Mouse (Mus musculus) layer of hippocampus, adult 9-11 months (tissue): ENCODE data around the gene Fbxl12.
A peak's percentile ranks its signal among the peaks of the same experiment; 100 is the strongest.
"Not testable (repeated sequence)": the region's sequence is repeated elsewhere in the genome, so short reads cannot be mapped to it uniquely, and the experiment has no call there.

ENCODE experiments used
- DNase-seq: peaks from one replicate; pipeline ENCODE4 v3.0.0; 2022

The Fbxl12 gene

DNA sequence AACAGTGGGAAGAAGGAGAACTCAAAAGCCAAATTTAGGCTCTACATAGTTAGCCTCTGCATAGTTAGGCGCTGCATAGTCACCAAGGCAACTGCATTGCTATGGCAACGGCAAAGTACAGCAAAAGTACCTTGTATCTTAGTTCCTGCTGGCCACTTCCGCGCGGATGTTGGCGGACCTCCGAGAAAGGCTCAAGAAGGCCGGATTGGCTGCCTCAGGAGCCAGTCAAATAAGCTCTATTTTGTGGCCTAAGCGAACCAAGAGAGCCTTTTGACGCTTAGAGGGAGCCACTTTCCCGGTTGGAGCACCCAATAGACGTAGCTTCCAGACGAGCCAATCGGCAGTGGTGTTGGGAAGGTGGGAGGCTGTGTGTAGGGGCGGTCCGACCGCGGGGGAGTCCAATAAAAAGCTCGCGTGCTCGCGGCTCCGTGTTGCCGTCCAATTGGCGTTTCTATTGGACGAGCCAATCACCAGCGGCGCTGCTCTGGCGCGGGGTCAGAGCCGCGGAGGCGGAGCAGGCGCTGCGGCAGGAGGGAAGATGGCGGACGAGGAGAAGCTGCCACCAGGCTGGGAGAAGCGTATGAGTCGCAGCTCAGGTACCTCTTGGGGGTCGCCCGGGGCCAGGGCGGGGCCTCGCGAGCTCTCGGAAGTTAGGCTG lies 7.2 kb upstream of the Fbxl12 start, which contains the start of gene Pin1:
Pin1 (plus strand) TSS at position 494 of the 658 bp plus-strand sequence.
- DNase-seq = peak; percentile 100

DNA sequence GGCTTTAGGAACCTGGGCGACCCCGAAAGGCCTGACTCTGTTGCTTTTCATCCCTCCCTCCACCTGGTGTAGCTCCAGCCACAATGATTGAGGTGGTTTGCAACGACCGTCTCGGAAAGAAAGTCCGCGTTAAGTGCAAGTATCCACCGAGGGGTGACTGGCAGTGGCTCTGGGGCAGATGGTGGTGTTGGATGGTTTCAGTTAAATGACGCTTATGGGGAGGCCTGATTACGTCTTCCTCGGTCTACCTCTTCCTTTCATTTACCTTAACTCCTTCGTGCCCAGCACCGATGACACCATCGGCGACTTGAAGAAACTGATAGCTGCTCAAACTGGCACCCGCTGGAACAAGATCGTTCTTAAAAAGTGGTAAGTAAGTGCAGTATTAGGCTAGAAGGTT lies 554 bp upstream of the Fbxl12 start:
- no peak for DNase-seq

DNA sequence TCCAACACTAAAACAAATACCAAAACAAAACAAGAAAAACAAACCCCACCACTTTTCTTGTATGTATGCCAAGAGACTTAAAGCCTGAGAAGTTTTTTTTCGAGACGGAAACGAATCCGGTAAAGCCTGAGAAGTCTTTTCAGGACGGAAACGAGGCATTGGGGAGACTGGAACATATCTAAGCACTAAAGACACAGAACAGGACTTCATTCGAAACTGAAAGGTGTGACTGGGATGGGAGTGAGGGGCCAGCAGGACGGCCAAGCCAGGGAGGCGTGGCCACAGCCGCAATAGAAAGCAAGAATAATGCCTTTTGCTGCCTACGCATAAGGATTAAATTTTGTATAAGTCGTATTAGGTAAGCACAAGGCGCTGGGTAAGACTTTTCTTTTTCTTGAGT lies 786 bp downstream of the Fbxl12 start:
- no peak for DNase-seq

DNA sequence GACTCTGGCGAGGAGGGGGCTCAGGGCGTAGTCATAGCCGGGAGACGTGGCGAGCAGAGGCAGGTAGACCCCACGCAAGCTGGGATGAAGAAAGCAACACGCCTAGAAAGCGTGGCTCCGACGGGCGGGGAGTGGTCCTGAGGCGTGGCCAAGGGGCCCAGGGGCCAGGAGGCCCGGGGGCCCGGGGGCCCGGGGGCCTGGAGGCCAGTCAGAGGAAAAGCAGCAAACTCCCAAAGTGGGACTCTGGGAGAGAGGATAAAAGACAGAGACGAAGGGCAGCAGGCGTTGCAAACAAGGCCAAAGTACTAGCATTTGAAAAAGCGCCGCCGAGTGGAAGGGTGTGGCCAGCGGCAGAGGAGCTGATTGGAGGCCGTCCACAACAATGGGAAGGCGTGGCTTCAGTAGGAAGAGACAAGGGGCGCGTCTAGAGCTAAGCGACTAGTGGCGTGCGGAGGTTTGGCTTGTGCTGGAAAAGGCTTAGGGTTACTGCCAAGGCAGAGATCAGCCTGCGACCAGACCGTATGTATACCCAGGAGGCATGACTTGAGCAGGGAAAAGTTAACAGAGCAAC lies 1.6 kb downstream of the Fbxl12 start:
- DNase-seq = peak; percentile 73

DNA sequence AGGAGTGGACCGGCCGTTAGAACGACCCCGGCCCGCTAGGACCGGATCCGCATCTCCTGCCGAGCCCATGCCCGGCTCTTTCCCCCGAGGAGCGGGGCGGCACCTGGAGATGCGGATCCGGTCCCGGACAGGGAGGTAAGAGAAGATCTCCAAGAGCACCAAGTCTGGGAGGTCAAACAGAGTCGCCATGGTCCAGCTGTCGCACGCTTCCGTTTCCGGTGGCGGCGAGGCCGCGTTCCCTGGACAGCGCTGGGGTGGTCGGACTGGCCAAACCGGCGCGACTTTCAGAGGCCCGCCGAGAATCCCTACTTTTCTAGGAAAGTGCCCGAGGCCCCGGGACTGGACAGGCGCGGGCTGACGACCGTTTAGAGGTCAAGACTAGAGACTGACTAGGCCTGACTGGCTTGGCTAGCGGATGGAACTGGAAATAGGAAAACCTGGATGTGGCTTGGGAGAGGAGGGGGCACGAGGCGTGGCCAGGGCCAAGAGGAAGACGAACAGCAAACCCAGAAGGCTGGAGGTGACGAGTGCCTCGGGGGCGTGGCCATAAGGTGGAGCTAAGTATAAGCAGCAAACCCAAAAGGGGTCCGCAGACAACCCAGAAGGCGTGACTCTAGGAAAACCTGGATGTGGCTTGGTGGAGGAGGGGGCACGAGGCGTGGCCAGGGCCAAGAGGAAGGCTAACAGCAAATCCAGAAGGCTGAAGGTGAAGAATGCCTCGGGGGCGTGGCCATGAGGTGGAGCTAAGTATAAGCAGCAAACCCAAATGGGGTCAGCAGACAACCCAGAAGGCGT lies 2.3 kb downstream of the Fbxl12 start, which contains the start of gene Ubl5:
Ubl5 (plus strand) TSS at position 778 of the 795 bp plus-strand sequence.
- DNase-seq = no peak

DNA sequence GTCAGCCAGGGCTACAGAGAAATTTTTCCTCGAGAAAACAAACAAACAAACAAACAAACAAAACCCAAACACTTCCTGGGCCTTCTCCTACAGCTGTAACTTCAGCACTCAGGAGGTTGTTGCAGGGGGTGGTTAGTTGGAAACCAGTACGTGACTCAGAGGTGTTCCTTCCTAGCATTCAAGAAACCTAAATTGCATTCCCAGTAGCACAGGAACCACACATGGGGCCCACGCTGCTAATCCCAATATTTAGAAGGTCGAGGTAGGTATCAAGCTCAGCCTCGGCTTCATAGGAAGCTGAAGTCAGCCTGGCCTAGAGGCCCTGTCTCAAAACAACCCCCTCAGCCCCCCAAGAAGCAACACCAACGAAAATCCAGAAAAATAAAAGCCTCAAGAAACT lies 3.1 kb downstream of the Fbxl12 start:
- no peak for DNase-seq

DNA sequence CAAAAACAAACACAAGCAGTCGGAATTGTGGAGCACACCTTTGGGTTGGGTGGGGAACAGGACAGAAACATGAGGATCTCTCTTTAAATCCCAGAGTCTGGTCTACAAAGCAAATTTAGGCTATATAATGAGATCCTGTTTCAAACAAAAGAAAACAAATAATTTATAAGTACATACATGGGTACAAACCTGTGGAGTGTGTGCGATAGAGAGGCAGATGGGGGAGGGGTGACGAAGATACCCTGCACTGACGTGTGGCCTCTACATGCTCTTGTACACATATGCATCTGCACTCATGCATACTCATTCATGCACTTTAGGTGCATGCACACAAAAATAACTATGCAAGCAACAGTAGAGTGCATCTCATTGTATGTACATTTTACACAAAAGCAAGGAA lies 5.1 kb downstream of the Fbxl12 start:
- DNase-seq = no peak

DNA sequence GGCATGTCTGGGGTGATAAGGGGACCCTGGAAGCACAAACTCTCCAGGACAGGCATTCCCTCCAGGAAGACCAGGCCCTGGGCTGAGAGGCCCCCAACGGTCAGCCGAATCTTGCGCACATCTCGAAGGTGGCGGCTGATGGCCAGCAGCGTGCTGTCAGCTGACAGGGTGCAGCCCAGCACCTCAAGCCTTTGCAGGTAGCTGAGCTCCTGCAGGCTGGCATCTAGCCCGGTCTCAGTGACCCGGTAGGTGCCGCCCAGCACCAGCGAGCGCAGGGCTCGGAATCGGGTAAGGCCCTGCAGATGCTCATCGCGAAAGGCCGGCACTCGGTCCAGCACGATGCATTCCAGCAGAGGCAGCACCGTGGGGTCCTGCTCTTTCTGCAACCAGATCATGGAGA lies 6.0 kb downstream of the Fbxl12 start:
- DNase-seq = no peak

DNA sequence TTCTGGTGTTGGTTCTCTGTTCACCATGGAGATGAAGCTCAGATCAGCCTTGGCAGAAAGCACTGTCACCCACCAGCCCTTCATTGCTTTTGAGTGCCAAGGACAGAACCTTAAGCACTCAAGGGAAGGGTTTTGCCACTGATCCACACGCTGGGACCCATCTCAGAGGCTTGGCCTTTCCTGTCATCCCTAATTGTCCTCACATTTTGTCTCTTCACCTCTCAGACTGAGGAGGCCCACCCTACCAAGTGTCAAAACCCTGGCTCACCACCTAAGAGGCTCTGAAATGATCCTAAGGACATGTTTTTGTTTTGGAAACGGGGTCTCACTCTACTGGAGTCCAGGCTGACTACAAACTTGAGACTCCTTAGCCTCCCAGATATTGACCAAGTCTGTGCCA lies 7.8 kb downstream of the Fbxl12 start:
- no peak for DNase-seq

DNA sequence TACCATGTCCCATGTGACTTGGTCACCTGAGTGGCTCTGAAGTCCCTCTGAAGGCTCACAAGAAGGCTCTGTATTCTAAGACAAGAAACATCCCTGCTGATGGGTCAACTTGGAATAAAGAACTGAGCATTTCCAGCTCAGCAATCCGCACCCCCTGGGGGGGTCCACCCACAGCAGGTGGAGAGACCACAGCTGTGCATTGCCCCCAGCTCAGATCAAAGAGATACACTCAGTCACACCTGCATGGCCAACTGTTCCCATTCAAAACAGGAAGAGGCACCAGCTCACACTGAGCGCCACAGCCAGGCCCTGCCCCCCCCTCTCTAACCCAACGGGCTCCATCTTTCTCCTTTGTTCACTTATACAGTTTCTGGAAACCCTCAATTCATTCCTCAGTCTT lies 8.3 kb downstream of the Fbxl12 start:
- no peak for DNase-seq

DNA sequence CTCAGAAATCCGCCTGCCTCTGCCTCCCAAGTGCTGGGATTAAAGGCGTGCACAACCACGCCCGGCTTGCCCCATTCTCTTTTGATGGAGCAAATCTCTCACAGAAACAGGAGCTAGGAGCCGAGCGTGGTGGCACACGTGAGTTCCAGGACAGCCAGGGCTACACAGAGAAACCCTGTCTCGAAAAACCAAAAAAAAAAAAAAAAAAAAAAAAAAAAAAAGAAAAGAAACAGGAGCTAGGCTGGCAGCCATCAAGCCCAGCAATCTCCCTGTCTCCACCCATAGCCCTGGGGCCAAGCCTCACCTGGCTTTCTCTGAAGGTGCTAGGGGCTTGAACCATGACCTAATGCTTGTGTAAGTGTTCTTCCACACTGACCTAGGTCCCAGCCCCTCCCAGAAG lies 8.9 kb downstream of the Fbxl12 start:
- DNase-seq = not testable (repeated sequence)

DNA sequence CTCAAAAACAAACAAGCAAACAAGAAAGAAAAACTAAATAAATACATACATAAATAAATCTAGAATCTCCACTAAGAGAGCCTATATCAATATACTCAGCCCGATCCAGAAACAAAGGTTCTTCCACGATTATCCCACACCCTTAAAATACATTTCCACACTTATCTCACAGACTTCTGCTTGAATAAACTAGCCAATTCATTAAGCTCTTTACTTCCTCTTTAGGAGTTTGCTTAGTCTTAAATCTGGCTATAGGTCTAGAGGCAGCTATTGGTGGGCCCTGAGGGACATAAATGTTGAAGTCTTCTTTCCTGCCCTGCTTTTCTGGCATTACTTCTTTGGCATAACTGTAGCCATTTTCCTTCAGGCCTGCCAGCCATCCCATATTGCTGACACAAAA lies 13.2 kb downstream of the Fbxl12 start:
- no peak for DNase-seq

DNA sequence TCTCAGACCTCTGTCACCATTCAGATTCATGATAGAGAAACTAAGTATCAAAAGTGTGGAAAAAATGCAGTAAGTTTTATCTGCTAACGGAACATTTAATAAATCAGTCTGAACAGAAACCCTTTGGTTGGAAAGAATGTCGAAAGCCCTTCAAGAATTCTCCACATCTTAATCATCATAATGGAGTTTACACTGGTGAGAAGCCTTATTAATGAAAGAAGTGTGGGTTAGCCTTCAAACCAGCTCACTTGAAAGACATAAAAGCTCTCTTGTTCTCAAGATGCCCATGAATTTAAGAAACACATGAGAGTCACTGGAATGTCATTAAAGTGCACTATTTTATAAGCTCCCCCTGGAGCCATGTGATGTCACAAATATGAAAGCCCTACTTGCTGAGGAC lies 27.9 kb downstream of the Fbxl12 start:
- DNase-seq = no peak

DNA sequence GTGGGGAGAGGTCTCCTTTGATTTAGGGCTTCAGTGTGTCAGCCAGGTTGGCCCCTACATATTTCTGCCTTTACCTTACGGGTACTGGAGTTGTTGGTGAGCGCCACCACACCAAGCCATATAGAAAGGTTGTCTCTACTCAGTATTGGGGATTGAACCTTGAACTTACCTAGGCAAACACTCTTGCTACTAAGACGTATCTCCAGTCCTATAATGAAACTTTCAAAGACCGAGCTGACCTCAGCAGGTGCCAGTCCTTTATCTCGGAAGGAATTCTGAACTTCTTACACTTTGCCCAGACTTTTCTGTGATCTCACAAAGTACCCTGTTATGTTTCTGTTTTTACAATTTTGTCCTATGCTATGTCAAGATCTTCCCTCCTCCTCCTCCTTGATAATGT lies 32.6 kb downstream of the Fbxl12 start:
- no peak for DNase-seq

DNA sequence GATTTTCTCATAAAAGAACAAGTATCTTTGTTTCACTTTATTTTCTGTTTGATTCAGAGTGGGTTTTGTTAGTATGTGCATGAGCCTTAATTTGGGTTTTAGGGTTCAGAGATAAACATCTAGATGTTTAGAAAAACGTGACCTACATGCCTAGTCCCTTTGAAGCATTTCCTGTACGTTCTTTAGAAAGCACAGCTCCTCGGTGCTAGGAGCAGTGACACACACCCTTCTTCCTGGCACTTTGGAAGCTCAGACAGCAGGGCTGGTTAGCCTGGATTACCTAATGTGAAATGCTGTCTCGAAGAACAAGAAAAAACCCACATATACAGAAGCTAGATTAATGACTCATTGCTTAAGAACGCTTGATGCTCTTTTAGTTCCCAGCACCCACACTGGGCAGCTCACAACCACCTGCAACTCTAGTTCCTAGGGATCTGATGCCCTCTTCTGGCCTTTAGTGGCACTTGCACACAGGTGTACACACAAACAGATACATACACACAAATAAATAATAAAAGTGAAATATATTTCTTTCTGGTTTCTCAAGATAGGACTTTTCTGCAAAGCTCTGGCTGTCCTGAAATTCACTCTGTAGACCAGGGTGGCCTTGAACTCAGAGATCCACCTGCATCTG lies 34.6 kb downstream of the Fbxl12 start:
- no peak for DNase-seq

DNA sequence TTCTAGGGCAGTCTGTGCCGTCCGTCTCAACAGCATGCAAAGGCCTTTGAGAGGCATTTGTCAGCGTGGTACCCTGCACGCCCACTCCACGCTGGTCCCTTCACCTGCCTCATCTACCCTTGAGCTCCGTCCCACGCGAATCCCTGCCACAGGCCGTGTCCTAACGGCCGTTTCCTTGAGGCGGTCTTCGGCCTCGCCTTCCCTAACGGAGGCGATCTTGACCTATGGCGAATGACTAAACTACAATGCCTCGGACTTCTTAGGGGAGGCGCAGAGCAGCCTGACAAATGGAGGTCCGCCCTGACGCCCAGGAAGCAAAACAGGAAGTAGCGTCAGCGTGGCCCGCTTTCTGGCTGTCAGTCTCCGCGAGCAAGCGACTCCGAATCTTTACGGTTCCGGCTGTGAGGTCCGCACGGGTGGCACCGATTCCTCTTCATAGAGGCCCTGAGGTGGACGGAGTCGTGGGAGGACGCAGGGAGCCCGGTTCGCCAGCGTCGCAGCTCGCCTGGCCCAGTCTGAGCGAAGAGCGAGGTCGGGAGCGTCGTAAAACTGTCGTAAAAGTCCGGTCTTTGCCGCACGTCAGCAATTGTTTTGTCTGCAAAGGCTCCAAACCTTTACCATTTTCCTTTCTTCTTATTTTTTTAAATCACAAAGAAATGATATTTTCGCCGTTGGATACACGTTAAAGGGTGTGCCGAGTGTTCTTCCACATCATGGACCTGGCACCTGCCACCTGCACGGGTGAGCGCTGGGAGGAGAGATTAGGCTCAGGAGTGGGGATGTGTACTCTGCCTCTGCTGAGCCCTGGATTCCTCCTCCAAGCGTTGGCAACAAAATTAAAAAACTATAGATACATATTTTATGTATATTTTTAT lies 37.2 kb downstream of the Fbxl12 start:
- peak; percentile 91 for DNase-seq

DNA sequence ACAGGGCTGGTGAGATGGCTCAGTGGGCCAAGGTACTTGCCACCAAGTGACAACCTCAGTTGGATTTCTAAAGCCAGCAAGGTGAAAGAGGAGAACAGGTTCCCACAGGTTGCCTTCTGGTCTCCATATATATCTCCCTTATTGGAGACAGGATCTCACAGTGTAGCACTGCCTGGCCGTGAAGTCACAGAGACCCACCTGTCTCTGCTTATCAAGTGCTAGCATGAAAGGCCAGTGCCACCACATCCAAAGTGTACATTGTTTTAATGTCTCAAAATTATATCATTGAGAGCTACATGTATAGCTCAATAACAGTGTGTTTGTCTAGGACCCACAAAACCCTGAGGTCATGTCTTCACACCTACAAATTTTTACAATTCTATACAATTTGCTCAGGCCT lies 38.3 kb downstream of the Fbxl12 start:
- DNase-seq = no peak

DNA sequence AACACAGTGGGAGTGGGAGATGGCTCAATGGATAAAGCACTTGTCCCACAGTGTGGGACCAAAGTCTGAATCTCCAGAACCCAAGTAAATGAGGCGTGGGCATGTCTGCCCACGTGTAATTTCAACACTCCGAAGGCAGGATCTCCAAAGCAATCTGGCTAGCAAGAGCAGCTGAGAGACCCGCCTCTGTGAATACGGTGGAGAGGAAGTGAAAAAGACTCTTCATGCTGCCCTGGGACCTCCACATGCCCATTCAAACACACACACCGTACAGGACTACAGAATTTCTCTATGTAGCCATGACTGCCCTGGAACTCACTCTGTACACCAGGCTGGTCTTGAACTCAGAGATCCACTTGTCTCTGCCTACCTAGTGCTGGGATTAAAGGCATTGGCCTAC lies 43.3 kb downstream of the Fbxl12 start:
- DNase-seq = no peak

DNA sequence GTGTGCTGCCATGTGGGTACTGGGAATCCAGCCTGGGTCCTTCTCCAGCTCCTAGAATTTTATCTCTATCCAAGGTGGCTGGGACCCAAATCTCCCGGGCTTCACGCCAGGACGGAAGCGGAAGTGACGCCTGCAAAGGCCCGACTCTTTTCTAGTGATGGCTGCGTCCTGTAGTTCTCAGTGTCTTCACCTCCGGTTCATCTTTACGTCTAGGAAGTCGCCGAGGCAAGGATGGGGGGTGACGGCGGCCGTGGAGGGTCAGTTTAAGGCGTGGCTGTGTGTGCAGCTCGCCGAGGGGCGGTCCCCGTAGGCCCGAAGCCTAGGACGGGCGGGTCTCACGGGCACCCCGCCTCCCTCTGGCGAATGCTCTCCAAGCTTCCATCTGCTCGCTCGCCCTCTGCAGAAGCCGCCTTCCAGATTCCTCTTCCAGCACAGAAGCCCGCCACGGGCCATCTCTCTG lies 63.4 kb downstream of the Fbxl12 start, which contains the start of gene Zfp846:
Zfp846 (plus strand) TSS at position 117 of the 460 bp plus-strand sequence.
- DNase-seq = peak; percentile 100

DNA sequence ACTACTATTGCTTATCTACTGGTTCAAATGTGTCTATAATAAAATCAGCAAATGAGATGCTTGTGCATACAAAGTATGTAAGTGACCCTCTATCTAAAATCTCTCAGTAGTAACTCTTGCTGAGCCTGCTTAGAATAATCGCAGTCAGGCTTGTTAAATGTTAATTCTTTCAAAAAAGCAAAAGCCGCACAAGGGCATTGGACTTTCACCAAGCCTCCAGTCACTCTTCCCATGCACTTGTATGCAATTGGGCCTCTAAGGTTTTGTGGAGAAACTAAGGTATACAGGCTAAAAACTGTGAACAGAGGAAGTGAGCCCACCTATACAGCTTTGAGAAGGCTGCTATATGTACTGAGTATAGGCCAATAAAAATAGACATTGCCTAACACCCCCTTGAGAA lies 68.0 kb downstream of the Fbxl12 start:
- DNase-seq = no peak

DNA sequence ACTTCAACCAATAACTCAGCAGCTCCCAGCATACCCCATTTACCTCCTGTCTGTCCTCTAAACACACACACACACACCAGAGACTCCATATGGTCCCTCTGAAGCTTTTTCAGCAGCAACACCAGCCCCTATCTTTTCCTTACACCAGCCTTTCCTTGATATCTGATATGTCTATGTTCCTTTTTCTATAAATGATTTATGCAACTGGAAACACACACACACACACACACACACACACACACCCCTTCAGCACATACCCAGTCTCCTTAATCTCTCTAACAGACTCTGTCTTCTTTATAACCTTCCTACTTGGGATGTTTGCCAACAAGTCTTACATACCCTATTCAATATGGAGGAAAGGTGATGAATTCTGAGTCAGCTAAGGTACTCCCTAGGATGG lies 73.5 kb downstream of the Fbxl12 start:
- DNase-seq = no peak
